In the genomic region with DNA sequence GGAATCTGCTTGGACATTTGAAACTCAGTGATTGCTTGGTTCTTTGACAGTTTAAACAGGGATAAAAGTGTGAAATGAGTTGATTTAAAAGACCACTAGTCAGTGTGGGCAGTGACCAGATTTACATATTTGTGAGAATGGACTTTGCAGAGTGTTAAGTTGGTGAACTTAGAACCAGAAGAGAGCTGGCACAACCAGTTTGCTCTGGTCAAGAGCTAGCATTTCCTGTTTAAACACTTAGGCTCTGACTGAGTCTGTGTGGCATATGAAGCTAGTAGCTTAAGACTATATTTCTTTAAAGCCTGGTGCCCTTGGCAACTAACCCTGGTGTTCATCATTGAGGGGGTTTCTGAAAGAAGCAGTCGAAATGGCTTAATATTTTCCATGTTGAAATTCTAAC, we compare ENCODE assay signal across 10 mouse cellular contexts. TPM values are rescaled to one million over a fixed set of nuclear protein-coding genes. Genes with fewer than 3 reads are reported as not detected.
DNase-seq lines count a peak whose midpoint lies in the region; ATAC-seq and TF ChIP-seq lines count a peak whose summit lies in the region.
"Had no signal": no experiment of that assay in that cellular context is flagged by ENCODE, and none has a peak within 500 bp of the region (broad histone marks: within the 10 kb centered on the region; RNA-seq: fewer than 3 reads in every experiment).

No protein-coding gene starts in this region.

- 0 out of 2 replicates have a peak overlapping the region, but pooled peaks have one; percentile 1 for H3K9ac ChIP-seq in hindbrain, embryonic 14.5 days
- H3K9ac ChIP-seq in limb, embryonic 13.5 days = 0 out of 2 replicates have a peak overlapping the region, but pooled peaks have one; percentile 39

- peak overlapping the region; percentile 33 for H3K4me3 ChIP-seq in gastrocnemius, adult 2 months
- H3K4me3 ChIP-seq in hindbrain, embryonic 14.5 days (replicated peaks; ENCODE audit: low read length) = peak overlapping the region; percentile 49; the same call in 1 of the 2 replicates
- peak overlapping the region; percentile 7; the same call in 1 of the 2 replicates for H3K4me3 ChIP-seq in limb, embryonic 13.5 days

- no peaks in the 10 kb centered on the region for H3K27me3 ChIP-seq in hindbrain, embryonic 14.5 days (ENCODE audit: control insufficient read depth, insufficient read depth, low read length)
- H3K27me3 ChIP-seq in limb, embryonic 13.5 days = no peaks in the 10 kb centered on the region

- H3K27ac ChIP-seq in gastrocnemius, adult 2 months = peak overlapping the region; percentile 24; the same call in 1 of the 2 replicates
- H3K27ac ChIP-seq in hindbrain, embryonic 14.5 days = no peak overlapping the region
- H3K27ac ChIP-seq in limb, embryonic 13.5 days = no peak overlapping the region

- no peak for TF ChIP-seq CTCF in gastrocnemius, adult 2 months (IDR thresholded peaks at IDR 0.05)

- no peak for DNase-seq in gastrocnemius, adult 2 months
- DNase-seq in gastrocnemius, adult 18-20 months (ENCODE audit: low spot score) = no peak
- peak; percentile 20 for DNase-seq in NIH3T3 (ENCODE audit: low read depth)
- DNase-seq in hindbrain, embryonic 14.5 days (ENCODE audit: low spot score) = no peak
- no peak for DNase-seq in adrenal gland, postnatal 14 days
- DNase-seq in B cell, adult 2 months = no peak
- DNase-seq: left cerebral cortex, postnatal 4 days had no signal

- peaks cover 20% of the 10 kb centered on the region; the same call in 1 of the 2 replicates for H3K4me1 ChIP-seq in hindbrain, embryonic 14.5 days (replicated peaks; ENCODE audit: control insufficient read depth, insufficient read depth, low read length)
- H3K4me1 ChIP-seq in limb, embryonic 13.5 days = peaks cover 9% of the 10 kb centered on the region; the same call in 1 of the 2 replicates

- peak overlapping the region; percentile 72 for H3K4me2 ChIP-seq in hindbrain, embryonic 14.5 days (replicated peaks)
- H3K4me2 ChIP-seq in limb, embryonic 13.5 days (replicated peaks) = peak overlapping the region; percentile 73

- 83% methylated on average over 1 of the region's 1 CpGs for WGBS in hindbrain, embryonic 14.5 days
- WGBS in limb, embryonic 13.5 days = 71% methylated on average over 1 of the region's 1 CpGs

- H3K36me3 ChIP-seq in hindbrain, embryonic 14.5 days (replicated peaks; ENCODE audit: control insufficient read depth, insufficient read depth) = peaks cover 32% of the 10 kb centered on the region
- peaks cover 32% of the 10 kb centered on the region for H3K36me3 ChIP-seq in limb, embryonic 13.5 days

- no peak for ATAC-seq in hindbrain, embryonic 14.5 days (ENCODE audit: low FRiP score)
- ATAC-seq in limb, embryonic 13.5 days (ENCODE audit: low FRiP score, low read depth) = no peak
- ATAC-seq in granulocyte monocyte progenitor cell, adult 5-6 weeks (replicated peaks; ENCODE audit: poor library complexity, severe bottlenecking) = no peak

- no peaks in the 10 kb centered on the region for H3K9me3 ChIP-seq in hindbrain, embryonic 14.5 days (ENCODE audit: control insufficient read depth, low read length)
- H3K9me3 ChIP-seq in limb, embryonic 13.5 days = no peaks in the 10 kb centered on the region

- intact Hi-C loops in gastrocnemius, adult 2 months (cut with DNase I) = no loop called here

RNA-seq across cellular contexts. Expression of gene Slc18b1, which starts 1.4 kb away (rescaled TPM):
- total RNA-seq in gastrocnemius, adult 2 months (2021) = 1 to 10 TPM; 5.5 to 6.2 TPM
- total RNA-seq in gastrocnemius, adult 18-20 months (2021) = 1 to 10 TPM; 4.2 to 7.3 TPM
- polyA plus RNA-seq in hindbrain, embryonic 14.5 days (2014; fragmentation: Nextera tagmentation; extraction: Ambion mirVana) = 22.6 and 25.5 TPM in 2 replicates
- 16.6 and 18.1 TPM in 2 replicates for polyA plus RNA-seq in limb, embryonic 13.5 days (2015; fragmentation: Nextera tagmentation; extraction: Ambion mirVana)
- total RNA-seq in adrenal gland, postnatal 14 days (2021) = 25.1 and 33.2 TPM in 2 replicates
- total RNA-seq in granulocyte monocyte progenitor cell, adult 5-6 weeks (2014; fragmentation: Nextera tagmentation) = 2.8 TPM in 1 of 2 replicates, not detected in the other
- total RNA-seq in granulocyte monocyte progenitor cell, adult 5-6 weeks (2017) = not detected in 2 replicates

RNA-seq across cellular contexts. Expression of gene Rps12, which starts 11.1 kb away (rescaled TPM):
- 100 to 1,000 TPM; 215 to 230 TPM for total RNA-seq in gastrocnemius, adult 2 months (2021)
- total RNA-seq in gastrocnemius, adult 18-20 months (2021) = 100 to 1,000 TPM; 183 to 193 TPM
- polyA plus RNA-seq in hindbrain, embryonic 14.5 days (2014; fragmentation: Nextera tagmentation; extraction: Ambion mirVana) = 114 and 132 TPM in 2 replicates
- 174 and 179 TPM in 2 replicates for polyA plus RNA-seq in limb, embryonic 13.5 days (2015; fragmentation: Nextera tagmentation; extraction: Ambion mirVana)
- total RNA-seq in adrenal gland, postnatal 14 days (2021) = 463 and 535 TPM in 2 replicates
- 9,329 and 9,382 TPM in 2 replicates for total RNA-seq in granulocyte monocyte progenitor cell, adult 5-6 weeks (2014; fragmentation: Nextera tagmentation)
- 1,810 and 2,372 TPM in 2 replicates for total RNA-seq in granulocyte monocyte progenitor cell, adult 5-6 weeks (2017)

RNA-seq across cellular contexts. Expression of gene Vnn3, which starts 53.1 kb away (rescaled TPM):
- not detected for total RNA-seq in gastrocnemius, adult 2 months (2021)
- under 1 TPM in 1 of 2 experiments, not detected in 1; 0.25 TPM for total RNA-seq in gastrocnemius, adult 18-20 months (2021)
- 0.12 TPM in 1 of 2 replicates, not detected in the other for polyA plus RNA-seq in hindbrain, embryonic 14.5 days (2014; fragmentation: Nextera tagmentation; extraction: Ambion mirVana)
- not detected in 2 replicates for polyA plus RNA-seq in limb, embryonic 13.5 days (2015; fragmentation: Nextera tagmentation; extraction: Ambion mirVana)
- total RNA-seq in adrenal gland, postnatal 14 days (2021) = 19.2 and 36.6 TPM in 2 replicates
- not detected in 2 replicates for total RNA-seq in granulocyte monocyte progenitor cell, adult 5-6 weeks (2014; fragmentation: Nextera tagmentation)
- total RNA-seq in granulocyte monocyte progenitor cell, adult 5-6 weeks (2017) = 0.34 TPM in 1 of 2 replicates, not detected in the other
- polyA plus RNA-seq: erythroblast, embryonic 14.5 days had no signal

Comparison
In these comparisons a context has a peak if more than half of its experiments do, and no peak if none do; other contexts are left out.
1. RNA of gene Vnn3, which starts 53.1 kb away (total RNA-seq): 19.2 to 36.6 TPM in adrenal gland, postnatal 14 days; 0.25 TPM in gastrocnemius, adult 18-20 months, not detected in gastrocnemius, adult 2 months and 0.34 TPM in granulocyte monocyte progenitor cell, adult 5-6 weeks; every median in the first group is over 10 times any median in the second.
2. Peak in every context shown above with its lines, with median percentiles within 50 percentile points of each other: H3K4me3 ChIP-seq.